Comparison of ENCODE assay signal across 25 mouse cellular contexts in genomic region chr13:48236436-48236835, GRCm38 (mm10). TPM values are rescaled to one million over a fixed set of nuclear protein-coding genes. Genes with fewer than 3 reads are reported as not detected.
DNase-seq lines count a peak whose midpoint lies in the region; ATAC-seq and TF ChIP-seq lines count a peak whose summit lies in the region.
"Had no signal": no experiment of that assay in that cellular context is flagged by ENCODE, and none has a peak within 500 bp of the region (broad histone marks: within the 10 kb centered on the region; RNA-seq: fewer than 3 reads in every experiment).

No protein-coding gene starts in this region.

- TF ChIP-seq CTCF in hindbrain, postnatal 0 days (IDR thresholded peaks at IDR 0.05; ENCODE audit: low read depth): no peak

- no peak overlapping the region for H3K4me3 ChIP-seq in hindbrain, embryonic 13.5 days
- no peak overlapping the region for H3K4me3 ChIP-seq in hindbrain, postnatal 0 days (ENCODE audit: low read length)
- H3K4me3 ChIP-seq in midbrain, embryonic 12.5 days: no peak overlapping the region
- H3K4me3 ChIP-seq in midbrain, embryonic 16.5 days (ENCODE audit: low read depth, low read length): no peak overlapping the region
- no peak overlapping the region for H3K4me3 ChIP-seq in kidney, embryonic 15.5 days (replicated peaks)
- H3K4me3 ChIP-seq: embryonic facial prominence, embryonic 12.5 days; forebrain, embryonic 12.5 days; heart, embryonic 15.5 days; hindbrain, embryonic 10.5 days; hindbrain, embryonic 15.5 days had no signal

- 91% methylated on average over 4 of the region's 4 CpGs for WGBS in hindbrain, embryonic 13.5 days
- WGBS in hindbrain, postnatal 0 days: 88% methylated on average over 4 of the region's 4 CpGs
- 90% methylated on average over 4 of the region's 4 CpGs for WGBS in midbrain, embryonic 12.5 days
- WGBS in midbrain, embryonic 16.5 days: 83% methylated on average over 4 of the region's 4 CpGs
- WGBS in kidney, embryonic 15.5 days: 86% methylated on average over 4 of the region's 4 CpGs

- ATAC-seq in hindbrain, embryonic 13.5 days (ENCODE audit: low FRiP score): no peak
- ATAC-seq in hindbrain, postnatal 0 days: no peak
- ATAC-seq in midbrain, embryonic 12.5 days (ENCODE audit: low FRiP score, low read depth): no peak
- peak; percentile 45; the same call in 1 of the 2 replicates for ATAC-seq in midbrain, embryonic 16.5 days
- ATAC-seq in kidney, embryonic 15.5 days (replicated peaks; ENCODE audit: low FRiP score): no peak
- ATAC-seq: forebrain, postnatal 0 days; inflammation-experienced regulatory T-cells, adult 6 months; Patski had no signal

- DNase-seq in hindbrain, postnatal 0 days (ENCODE audit: low spot score): no peak
- DNase-seq in R1 (ENCODE audit: low read depth, low spot score): peak; percentile 65
- no peak for DNase-seq in lung, adult 18-20 months
- no peak for DNase-seq in spleen, postnatal 4 days (ENCODE audit: low spot score in 2 of 2)
- DNase-seq: adrenal gland, adult 8-10 months; adrenal gland, postnatal 36 days; cerebellum, adult 11 months; cerebellum, adult 8-10 months; cerebellum, postnatal 25 days; forebrain, postnatal 0 days; gastrocnemius, postnatal 10 days; heart, adult 18-20 months; heart, postnatal 14 days had no signal

- no peaks in the 10 kb centered on the region for H3K9me3 ChIP-seq in hindbrain, embryonic 13.5 days
- H3K9me3 ChIP-seq in hindbrain, postnatal 0 days (ENCODE audit: low read length): no peaks in the 10 kb centered on the region
- no peaks in the 10 kb centered on the region for H3K9me3 ChIP-seq in midbrain, embryonic 12.5 days
- no peaks in the 10 kb centered on the region for H3K9me3 ChIP-seq in midbrain, embryonic 16.5 days (replicated peaks; ENCODE audit: control insufficient read depth, low read length, poor library complexity, severe bottlenecking)
- no peaks in the 10 kb centered on the region for H3K9me3 ChIP-seq in kidney, embryonic 15.5 days (replicated peaks)
- H3K9me3 ChIP-seq: embryonic facial prominence, embryonic 12.5 days; forebrain, embryonic 12.5 days; heart, embryonic 15.5 days; hindbrain, embryonic 10.5 days; hindbrain, embryonic 15.5 days had no signal

- peaks cover 17% of the 10 kb centered on the region for H3K4me1 ChIP-seq in hindbrain, embryonic 13.5 days (replicated peaks)
- peaks cover 4% of the 10 kb centered on the region for H3K4me1 ChIP-seq in hindbrain, postnatal 0 days (ENCODE audit: insufficient read depth, low read length)
- H3K4me1 ChIP-seq in midbrain, embryonic 12.5 days: peaks cover 17% of the 10 kb centered on the region
- peaks cover 4% of the 10 kb centered on the region for H3K4me1 ChIP-seq in midbrain, embryonic 16.5 days (ENCODE audit: control insufficient read depth, insufficient read depth, low read length)
- H3K4me1 ChIP-seq in kidney, embryonic 15.5 days: 0 out of 2 replicates have a peak, but pooled peaks cover 5% of the 10 kb centered on the region
- H3K4me1 ChIP-seq: heart, embryonic 15.5 days had no signal

- H3K27me3 ChIP-seq in hindbrain, embryonic 13.5 days: no peaks in the 10 kb centered on the region
- no peaks in the 10 kb centered on the region for H3K27me3 ChIP-seq in hindbrain, postnatal 0 days (ENCODE audit: insufficient read depth, low read length)
- H3K27me3 ChIP-seq in midbrain, embryonic 12.5 days: no peaks in the 10 kb centered on the region; the same call in 1 of the 2 replicates
- no peaks in the 10 kb centered on the region for H3K27me3 ChIP-seq in midbrain, embryonic 16.5 days (ENCODE audit: control insufficient read depth, insufficient read depth, low read depth, low read length)
- no peaks in the 10 kb centered on the region for H3K27me3 ChIP-seq in kidney, embryonic 15.5 days
- H3K27me3 ChIP-seq: embryonic facial prominence, embryonic 12.5 days; forebrain, embryonic 12.5 days; heart, embryonic 15.5 days; hindbrain, embryonic 15.5 days; Patski had no signal

- 0 out of 2 replicates have a peak overlapping the region, but pooled peaks have one; percentile 48 for H3K27ac ChIP-seq in hindbrain, embryonic 13.5 days
- H3K27ac ChIP-seq in hindbrain, postnatal 0 days: no peak overlapping the region
- H3K27ac ChIP-seq in midbrain, embryonic 12.5 days (replicated peaks): 0 out of 2 replicates have a peak overlapping the region, but pooled peaks have one; percentile 5
- peak overlapping the region; percentile 66 for H3K27ac ChIP-seq in midbrain, embryonic 16.5 days (ENCODE audit: low read length)
- H3K27ac ChIP-seq in kidney, embryonic 15.5 days: no peak overlapping the region
- H3K27ac ChIP-seq: embryonic facial prominence, embryonic 12.5 days; forebrain, embryonic 12.5 days; heart, embryonic 15.5 days; hindbrain, embryonic 10.5 days; hindbrain, embryonic 15.5 days had no signal

- H3K4me2 ChIP-seq in hindbrain, embryonic 13.5 days: no peak overlapping the region
- H3K4me2 ChIP-seq in hindbrain, postnatal 0 days (ENCODE audit: low read depth, low read length): no peak overlapping the region
- no peak overlapping the region for H3K4me2 ChIP-seq in midbrain, embryonic 12.5 days (replicated peaks)
- H3K4me2 ChIP-seq in midbrain, embryonic 16.5 days (ENCODE audit: low read length): peak overlapping the region; percentile 27; the same call in 1 of the 2 replicates
- H3K4me2 ChIP-seq in kidney, embryonic 15.5 days: no peak overlapping the region
- H3K4me2 ChIP-seq: embryonic facial prominence, embryonic 12.5 days; forebrain, embryonic 12.5 days; heart, embryonic 11.5 days; heart, embryonic 15.5 days; hindbrain, embryonic 15.5 days had no signal

- H3K9ac ChIP-seq in hindbrain, embryonic 13.5 days: no peak overlapping the region
- no peak overlapping the region for H3K9ac ChIP-seq in hindbrain, postnatal 0 days (replicated peaks; ENCODE audit: low read length)
- H3K9ac ChIP-seq in midbrain, embryonic 12.5 days (replicated peaks): no peak overlapping the region
- no peak overlapping the region for H3K9ac ChIP-seq in midbrain, embryonic 16.5 days (ENCODE audit: low read depth, low read length)
- H3K9ac ChIP-seq in kidney, embryonic 15.5 days: no peak overlapping the region
- H3K9ac ChIP-seq: embryonic facial prominence, embryonic 12.5 days; forebrain, embryonic 12.5 days; forebrain, postnatal 0 days; heart, embryonic 15.5 days; hindbrain, embryonic 15.5 days had no signal

- no peaks in the 10 kb centered on the region for H3K36me3 ChIP-seq in hindbrain, embryonic 13.5 days
- no peaks in the 10 kb centered on the region for H3K36me3 ChIP-seq in hindbrain, postnatal 0 days (ENCODE audit: insufficient read depth, low read length)
- H3K36me3 ChIP-seq in midbrain, embryonic 12.5 days: no peaks in the 10 kb centered on the region
- H3K36me3 ChIP-seq in midbrain, embryonic 16.5 days (ENCODE audit: control insufficient read depth, insufficient read depth, low read length): no peaks in the 10 kb centered on the region
- no peaks in the 10 kb centered on the region for H3K36me3 ChIP-seq in kidney, embryonic 15.5 days
- H3K36me3 ChIP-seq: embryonic facial prominence, embryonic 12.5 days; forebrain, embryonic 12.5 days; heart, embryonic 15.5 days; hindbrain, embryonic 10.5 days; hindbrain, embryonic 15.5 days had no signal

RNA-seq across cellular contexts. Expression of gene Id4, which starts 24.6 kb away (rescaled TPM):
- 92.9 and 99.3 TPM in 2 replicates for polyA plus RNA-seq in hindbrain, embryonic 13.5 days (2015; fragmentation: Nextera tagmentation; extraction: Ambion mirVana)
- 66.3 and 67.8 TPM in 2 replicates for total RNA-seq in hindbrain, postnatal 0 days (2014; rRNA removed)
- polyA plus RNA-seq in hindbrain, postnatal 0 days (2015; fragmentation: Nextera tagmentation; extraction: Ambion mirVana): 60.6 and 65.6 TPM in 2 replicates
- polyA plus RNA-seq in midbrain, embryonic 12.5 days (2016; fragmentation: Nextera tagmentation; extraction: Ambion mirVana): 117 and 119 TPM in 2 replicates
- polyA plus RNA-seq in midbrain, embryonic 16.5 days (2015; fragmentation: Nextera tagmentation; extraction: Ambion mirVana): 148 and 217 TPM in 2 replicates
- polyA plus RNA-seq in kidney, embryonic 15.5 days (2015; fragmentation: Nextera tagmentation; extraction: Ambion mirVana): 24.3 and 26.6 TPM in 2 replicates
- polyA plus RNA-seq: inflammation-experienced regulatory T-cells, adult 6 months had no signal

Comparison
In these comparisons a context has a peak if more than half of its experiments do, and no peak if none do; other contexts are left out.
1. H3K27ac ChIP-seq: peak in hindbrain, embryonic 13.5 days (single experiment), midbrain, embryonic 12.5 days (single experiment) and midbrain, embryonic 16.5 days (single experiment); none in hindbrain, postnatal 0 days (single experiment) and kidney, embryonic 15.5 days (single experiment).